Mouse (Mus musculus): ENCODE data around the gene Rpl10-ps3.

Rpl10-ps3 gene

GRCm38 (mm10) chr9:50311036-50311545 lies 33.7 kb downstream of the Rpl10-ps3 start:
- DNase-seq (ENCODE audit: low read depth, low spot score): no peak

GRCm38 (mm10) chr9:50305666-50306402 lies 38.9 kb downstream of the Rpl10-ps3 start:
- no peak for DNase-seq (ENCODE audit: low read depth, low spot score)

- no peak for DNase-seq (ENCODE audit: low read depth, low spot score)
Observed at GRCm38 (mm10) chr9:50305046-50305445, 39.7 kb downstream of the Rpl10-ps3 start.

GRCm38 (mm10) chr9:50304004-50304403 lies 40.8 kb downstream of the Rpl10-ps3 start:
- DNase-seq (ENCODE audit: low read depth, low spot score): no peak

GRCm38 (mm10) chr9:50301722-50302121 lies 43.0 kb downstream of the Rpl10-ps3 start:
- no peak for DNase-seq (ENCODE audit: low read depth, low spot score)

- peak; percentile 31 for DNase-seq (ENCODE audit: low read depth, low spot score)
Observed at GRCm38 (mm10) chr9:50298389-50298788, 46.4 kb downstream of the Rpl10-ps3 start.

All from CD4-positive, CD25-positive, alpha-beta regulatory T cell, adult 2 months (primary cell).